Mouse (Mus musculus) liver, adult 2 months (tissue): ENCODE results near the gene Gm6793.

Experiments used
- CTCF ChIP-seq: fragments of 200-500 bp; IDR thresholded peaks from 2 replicates; pipeline ENCODE4 v1.5.1; 2011; ENCODE audit warnings: low read depth, low read length, control low read depth
- POLR2A ChIP-seq: fragments of 200-500 bp; IDR thresholded peaks from 2 replicates; pipeline ENCODE4 v1.6.1; 2011; ENCODE audit warnings: low read length, control low read depth; ENCODE audit not compliant: insufficient read depth; ENCODE audit errors: extremely low read depth

- TF ChIP-seq CTCF: no peak
- no peak for TF ChIP-seq POLR2A
Observed at GRCm38 (mm10) chr8:111964849-111965561, 49.8 kb downstream of the Gm6793 start.
